Mouse (Mus musculus) forebrain, embryonic 14.5 days (tissue): ENCODE measurements at regions not wholly inside any gene's neighbourhood (a gene's known extent, or its start where the extent isn't known, plus 50 kb on each side); places are given as distances from the start of the nearest gene placed in this dataset.
A peak's percentile ranks its signal among the peaks of the same experiment; 100 is the strongest.

Source experiments
- ATAC-seq: fragments of 200-750 bp; cut with Nextera tagmentation; 2 replicates; pipeline ENCODE4 v1.8.0; 2017; ENCODE audit warnings: mild to moderate bottlenecking, moderate library complexity
- DNase-seq: peaks from one replicate; pipeline ENCODE4 v3.0.0-alpha.2; 2015; ENCODE audit warnings: low spot score
- H3K27ac ChIP-seq: fragments of 300-500 bp; sonication (generic); 2 replicates; pipeline ENCODE4 v1.5.1; 2014; ENCODE audit warnings: low read depth, mild to moderate bottlenecking, control low read depth, low read length, moderate library complexity
- H3K27me3 ChIP-seq: fragments of 300-500 bp; sonication (generic); replicated peaks from 2 replicates; pipeline ENCODE4 v1.6.1; 2014; ENCODE audit warnings: low read length, control low read depth, mixed read lengths; ENCODE audit not compliant: control insufficient read depth, insufficient read depth
- H3K36me3 ChIP-seq: fragments of 300-500 bp; sonication (generic); 2 replicates; pipeline ENCODE4 v1.6.1; 2014; ENCODE audit warnings: low read length, control low read depth; ENCODE audit not compliant: control insufficient read depth, insufficient read depth
- H3K4me1 ChIP-seq: fragments of 300-500 bp; sonication (generic); 2 replicates; pipeline ENCODE4 v1.6.1; 2014; ENCODE audit warnings: antibody characterized with exemption, low read length, control low read depth; ENCODE audit not compliant: control insufficient read depth, insufficient read depth
- H3K4me2 ChIP-seq: fragments of 300-500 bp; sonication (generic); 2 replicates; pipeline ENCODE4 v1.6.1; 2014; ENCODE audit warnings: mild to moderate bottlenecking, control low read depth, low read length
- H3K4me3 ChIP-seq: fragments of 300-500 bp; sonication (generic); 2 replicates; pipeline ENCODE4 v1.5.1; 2014; ENCODE audit warnings: low read depth, low read length, control low read depth
- H3K9ac ChIP-seq: fragments of 300-500 bp; sonication (generic); 2 replicates; pipeline ENCODE4 v1.6.1; 2014; ENCODE audit warnings: mild to moderate bottlenecking, low read length, control low read depth, moderate library complexity
- H3K9me3 ChIP-seq: fragments of 300-500 bp; sonication (generic); replicated peaks from 2 replicates; pipeline ENCODE4 v1.6.1; 2016; ENCODE audit warnings: low read length, control low read depth, mixed read lengths; ENCODE audit not compliant: control insufficient read depth
- WGBS: fragments of 180-500 bp; shearing (Covaris S2); extraction: QIAGEN DNeasy Blood & Tissue Kit; methylation state at CpG from one replicate; pipeline ENCODE4 v1.1.7; 2014; 5-methylcytosine and 5-hydroxymethylcytosine counted together

- Histone ChIP-seq H3K27me3 (no peaks in the 10 kb centered on the region), H3K27ac (no peak overlapping the region), H3K9ac (no peak overlapping the region), H3K9me3 (0 out of 2 replicates have a peak, but pooled peaks cover 3% of the 10 kb centered on the region), H3K4me3 (no peak overlapping the region), H3K4me1 (no peaks in the 10 kb centered on the region), H3K36me3 (no peaks in the 10 kb centered on the region), H3K4me2 (no peak overlapping the region)
- DNase-seq (no peak), ATAC-seq (no peak)
- 76% methylated on average over 4 of the region's 4 CpGs for WGBS
Measured at GRCm38 (mm10) chr12:106822311-106822710, 666.1 kb upstream of the 3110018I06Rik start.

GRCm38 (mm10) chr12:106828542-106828941, 659.9 kb upstream of the 3110018I06Rik start:
- Histone ChIP-seq H3K4me3 (no peak overlapping the region), H3K36me3 (no peaks in the 10 kb centered on the region), H3K4me1 (no peaks in the 10 kb centered on the region; the same call in 1 of the 2 replicates), H3K9ac (no peak overlapping the region), H3K4me2 (no peak overlapping the region), H3K27me3 (no peaks in the 10 kb centered on the region), H3K27ac (no peak overlapping the region), H3K9me3 (no peaks in the 10 kb centered on the region)
- 16% methylated on average over 3 of the region's 3 CpGs for WGBS
- ATAC-seq (no peak), DNase-seq (no peak)

GRCm38 (mm10) chr12:106829323-106829722, 659.1 kb upstream of the 3110018I06Rik start:
- DNase-seq, result peak; percentile 39

GRCm38 (mm10) chr12:106835241-106835640, 653.2 kb upstream of the 3110018I06Rik start:
- H3K4me1 ChIP-seq, result peaks cover 8% of the 10 kb centered on the region
- H3K36me3 ChIP-seq, result no peaks in the 10 kb centered on the region
- no peaks in the 10 kb centered on the region for H3K9me3 ChIP-seq
- DNase-seq (no peak), ATAC-seq (no peak)
- no peak overlapping the region for H3K9ac ChIP-seq
- no peak overlapping the region for H3K4me3 ChIP-seq
- no peaks in the 10 kb centered on the region for H3K27me3 ChIP-seq
- no peak overlapping the region for H3K27ac ChIP-seq
- no peak overlapping the region for H3K4me2 ChIP-seq
- whole genome bisulfite sequencing, result 77% methylated on average over 3 of the region's 3 CpGs

More at GRCm38 (mm10) chr12:106829323-106829722, 659.1 kb upstream of the 3110018I06Rik start:
- Histone ChIP-seq H3K4me2 (no peak overlapping the region), H3K36me3 (no peaks in the 10 kb centered on the region), H3K27me3 (no peaks in the 10 kb centered on the region), H3K27ac (no peak overlapping the region), H3K4me3 (no peak overlapping the region), H3K9ac (no peak overlapping the region), H3K4me1 (no peaks in the 10 kb centered on the region; the same call in 1 of the 2 replicates), H3K9me3 (no peaks in the 10 kb centered on the region)
- 7% methylated on average over 9 of the region's 9 CpGs for WGBS
- no peak for ATAC-seq

- DNase-seq (peak; percentile 83), ATAC-seq (peak; percentile 63; the same call in 1 of the 2 replicates)
- no peak overlapping the region for H3K4me3 ChIP-seq
- H3K9ac ChIP-seq, result no peak overlapping the region
- no peak overlapping the region for H3K4me2 ChIP-seq
- H3K27me3 ChIP-seq, result no peaks in the 10 kb centered on the region
- H3K36me3 ChIP-seq, result no peaks in the 10 kb centered on the region
- peaks cover 26% of the 10 kb centered on the region for H3K4me1 ChIP-seq
- no peak overlapping the region for H3K27ac ChIP-seq
- no peaks in the 10 kb centered on the region for H3K9me3 ChIP-seq
- WGBS, result under 1% methylated on average over 5 of the region's 5 CpGs
Measured at GRCm38 (mm10) chr12:106839618-106840017, 648.8 kb upstream of the 3110018I06Rik start.

- WGBS, result 5% methylated on average over 9 of the region's 9 CpGs
- no peak overlapping the region for H3K27ac ChIP-seq
- H3K4me3 ChIP-seq, result no peak overlapping the region
- no peak overlapping the region for H3K4me2 ChIP-seq
- peak; percentile 55 for DNase-seq
- H3K27me3 ChIP-seq, result no peaks in the 10 kb centered on the region
- H3K4me1 ChIP-seq, result peaks cover 26% of the 10 kb centered on the region
- no peak overlapping the region for H3K9ac ChIP-seq
- H3K9me3 ChIP-seq, result no peaks in the 10 kb centered on the region
- ATAC-seq, result peak; percentile 45; the same call in 1 of the 2 replicates
- no peaks in the 10 kb centered on the region for H3K36me3 ChIP-seq
Measured at GRCm38 (mm10) chr12:106840150-106840651, 648.2 kb upstream of the 3110018I06Rik start.

GRCm38 (mm10) chr12:106841996-106842395, 646.4 kb upstream of the 3110018I06Rik start:
- H3K9ac ChIP-seq, result no peak overlapping the region; the same call in 1 of the 2 replicates
- no peaks in the 10 kb centered on the region for H3K9me3 ChIP-seq
- H3K4me3 ChIP-seq, result no peak overlapping the region
- no peak overlapping the region for H3K4me2 ChIP-seq
- ATAC-seq (peak; percentile 64), DNase-seq (peak; percentile 83)
- no peaks in the 10 kb centered on the region for H3K27me3 ChIP-seq
- no peaks in the 10 kb centered on the region for H3K36me3 ChIP-seq
- H3K4me1 ChIP-seq, result peaks cover 26% of the 10 kb centered on the region
- peak overlapping the region; percentile 79 for H3K27ac ChIP-seq
- WGBS, result 37% methylated on average over 8 of the region's 8 CpGs

- Histone ChIP-seq H3K36me3 (no peaks in the 10 kb centered on the region), H3K4me2 (no peak overlapping the region), H3K4me3 (no peak overlapping the region), H3K4me1 (peaks cover 26% of the 10 kb centered on the region), H3K9me3 (no peaks in the 10 kb centered on the region), H3K9ac (peak overlapping the region; percentile 14; the same call in 1 of the 2 replicates), H3K27ac (peak overlapping the region; percentile 79), H3K27me3 (no peaks in the 10 kb centered on the region)
- DNase-seq (no peak), ATAC-seq (peak; percentile 40)
- WGBS, result 43% methylated on average over 8 of the region's 8 CpGs
Measured at GRCm38 (mm10) chr12:106842396-106842795, 646.0 kb upstream of the 3110018I06Rik start.

GRCm38 (mm10) chr12:106851666-106852065, 636.8 kb upstream of the 3110018I06Rik start:
- 72% methylated on average over 4 of the region's 4 CpGs for whole genome bisulfite sequencing
- no peaks in the 10 kb centered on the region for H3K36me3 ChIP-seq
- no peak overlapping the region for H3K9ac ChIP-seq
- no peaks in the 10 kb centered on the region for H3K4me1 ChIP-seq
- H3K27ac ChIP-seq, result no peak overlapping the region
- no peak overlapping the region for H3K4me2 ChIP-seq
- no peaks in the 10 kb centered on the region for H3K9me3 ChIP-seq
- DNase-seq (no peak), ATAC-seq (no peak)
- H3K27me3 ChIP-seq, result no peaks in the 10 kb centered on the region
- H3K4me3 ChIP-seq, result no peak overlapping the region
